Mouse (Mus musculus): ENCODE results near the gene Rims1. TPM values are rescaled to one million over a fixed set of nuclear protein-coding genes. Genes with fewer than 3 reads are reported as not detected.

Gene Rims1
- polyA plus RNA-seq, 1 experiment = not detected

DNA sequence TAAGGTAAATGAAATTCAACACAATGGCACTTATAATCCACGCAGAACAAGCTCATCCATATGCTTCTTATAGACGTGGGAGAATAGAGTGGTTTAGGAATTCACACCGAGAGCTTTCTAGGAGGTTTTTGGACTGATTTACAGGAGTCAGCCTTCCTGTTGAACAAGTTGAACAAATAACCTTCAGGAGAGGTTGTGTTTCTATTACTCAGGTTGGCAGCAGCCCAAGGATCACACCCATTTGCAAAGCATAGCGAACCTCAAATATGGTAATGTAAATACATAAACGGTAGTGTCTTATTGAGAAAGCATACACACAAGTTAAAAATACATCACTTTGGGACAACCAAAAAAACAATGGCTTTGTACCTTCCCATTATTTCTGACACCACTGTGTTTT, 5.5 kb downstream of the Rims1 start:
- H3K79me2 ChIP-seq (ENCODE audit: control insufficient read depth, insufficient read depth) = no peaks in the 10 kb centered on the region

GRCm38 (mm10) chr1:22797091-22797490, 8.7 kb downstream of the Rims1 start:
- no peaks in the 10 kb centered on the region for H3K79me3 ChIP-seq (ENCODE audit: low read depth)
- H3K36me3 ChIP-seq (ENCODE audit: control insufficient read depth, insufficient read depth) = no peaks in the 10 kb centered on the region
- H3K27me3 ChIP-seq (ENCODE audit: control insufficient read depth, insufficient read depth, insufficient read length) = no peaks in the 10 kb centered on the region
- TF ChIP-seq MAX (IDR thresholded peaks at IDR 0.05) (no peak), FOSL1 (IDR thresholded peaks at IDR 0.05; ENCODE audit: insufficient read depth, low read length, poor library complexity, severe bottlenecking) (no peak), CEBPB (IDR thresholded peaks at IDR 0.05; ENCODE audit: low read depth) (no peak), CTCF (IDR thresholded peaks at IDR 0.05; ENCODE audit: control insufficient read depth, insufficient read depth, insufficient read length) (no peak), MYOG (IDR thresholded peaks at IDR 0.05; ENCODE audit: control insufficient read depth, extremely low read depth, insufficient read length) (no peak), MYOD1 (IDR thresholded peaks at IDR 0.05; ENCODE audit: control insufficient read depth, insufficient read length, low read depth) (no peak), USF1 (IDR thresholded peaks at IDR 0.05; ENCODE audit: low read depth) (no peak)
- H3ac ChIP-seq (ENCODE audit: control insufficient read depth, insufficient read length, low read depth) = no peak overlapping the region
- H3K79me2 ChIP-seq (ENCODE audit: control insufficient read depth, insufficient read depth) = no peaks in the 10 kb centered on the region
- no peak overlapping the region for H3K4me3 ChIP-seq (ENCODE audit: insufficient read depth, poor library complexity, severe bottlenecking)

More for the DNA sequence above, 5.5 kb downstream of the Rims1 start:
- Histone ChIP-seq H3K4me3 (ENCODE audit: insufficient read depth, poor library complexity, severe bottlenecking) (no peak overlapping the region), H3K36me3 (ENCODE audit: control insufficient read depth, insufficient read depth) (no peaks in the 10 kb centered on the region), H3ac (ENCODE audit: control insufficient read depth, insufficient read length, low read depth) (no peak overlapping the region), H3K27me3 (ENCODE audit: control insufficient read depth, insufficient read depth, insufficient read length) (no peaks in the 10 kb centered on the region), H3K79me3 (ENCODE audit: low read depth) (no peaks in the 10 kb centered on the region)
- TF ChIP-seq CEBPB (IDR thresholded peaks at IDR 0.05; ENCODE audit: low read depth) (no peak), FOSL1 (IDR thresholded peaks at IDR 0.05; ENCODE audit: insufficient read depth, low read length, poor library complexity, severe bottlenecking) (no peak), MAX (IDR thresholded peaks at IDR 0.05) (no peak), USF1 (IDR thresholded peaks at IDR 0.05; ENCODE audit: low read depth) (no peak), MYOG (IDR thresholded peaks at IDR 0.05; ENCODE audit: control insufficient read depth, extremely low read depth, insufficient read length) (no peak), CTCF (IDR thresholded peaks at IDR 0.05; ENCODE audit: control insufficient read depth, insufficient read depth, insufficient read length) (no peak), MYOD1 (IDR thresholded peaks at IDR 0.05; ENCODE audit: control insufficient read depth, insufficient read length, low read depth) (no peak)

- no peak overlapping the region for H3K4me3 ChIP-seq (ENCODE audit: insufficient read depth, poor library complexity, severe bottlenecking)
- H3K36me3 ChIP-seq (ENCODE audit: control insufficient read depth, insufficient read depth) = no peaks in the 10 kb centered on the region
- H3ac ChIP-seq (ENCODE audit: control insufficient read depth, insufficient read length, low read depth) = no peak overlapping the region
- H3K27me3 ChIP-seq (ENCODE audit: control insufficient read depth, insufficient read depth, insufficient read length) = no peaks in the 10 kb centered on the region
- H3K79me3 ChIP-seq (ENCODE audit: low read depth) = no peaks in the 10 kb centered on the region
- TF ChIP-seq MAX (IDR thresholded peaks at IDR 0.05) (no peak), CEBPB (IDR thresholded peaks at IDR 0.05; ENCODE audit: low read depth) (no peak), MYOG (IDR thresholded peaks at IDR 0.05; ENCODE audit: control insufficient read depth, extremely low read depth, insufficient read length) (no peak), USF1 (IDR thresholded peaks at IDR 0.05; ENCODE audit: low read depth) (no peak), CTCF (IDR thresholded peaks at IDR 0.05; ENCODE audit: control insufficient read depth, insufficient read depth, insufficient read length) (no peak), FOSL1 (IDR thresholded peaks at IDR 0.05; ENCODE audit: insufficient read depth, low read length, poor library complexity, severe bottlenecking) (no peak), MYOD1 (IDR thresholded peaks at IDR 0.05; ENCODE audit: control insufficient read depth, insufficient read length, low read depth) (no peak)
- no peaks in the 10 kb centered on the region for H3K79me2 ChIP-seq (ENCODE audit: control insufficient read depth, insufficient read depth)
These were observed 16.3 kb downstream of the Rims1 start for GRCm38 (mm10) chr1:22789391-22789909.

DNA sequence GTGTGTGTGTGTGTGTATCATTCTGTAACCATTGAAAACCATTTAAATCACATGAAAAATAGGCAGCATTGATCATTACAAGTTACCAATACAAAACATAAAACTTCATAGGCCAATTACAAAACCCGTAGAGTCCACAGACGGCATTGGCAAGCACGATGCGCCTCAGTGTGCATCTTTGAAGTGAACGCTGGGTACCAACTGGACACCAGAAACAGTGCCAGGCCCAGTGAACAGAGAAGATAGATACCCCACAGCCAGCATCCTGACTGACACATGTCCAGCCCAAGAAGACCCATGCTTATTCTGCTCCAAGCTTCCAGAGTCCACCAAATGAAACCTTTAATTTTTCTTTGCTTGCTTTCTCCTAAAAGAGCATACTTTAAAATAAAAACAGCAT, 18.2 kb downstream of the Rims1 start:
- Histone ChIP-seq H3K27me3 (ENCODE audit: control insufficient read depth, insufficient read depth, insufficient read length) (no peaks in the 10 kb centered on the region), H3K36me3 (ENCODE audit: control insufficient read depth, insufficient read depth) (no peaks in the 10 kb centered on the region), H3K79me2 (ENCODE audit: control insufficient read depth, insufficient read depth) (no peaks in the 10 kb centered on the region), H3K79me3 (ENCODE audit: low read depth) (no peaks in the 10 kb centered on the region), H3K4me3 (ENCODE audit: insufficient read depth, poor library complexity, severe bottlenecking) (no peak overlapping the region), H3ac (ENCODE audit: control insufficient read depth, insufficient read length, low read depth) (no peak overlapping the region)
- TF ChIP-seq FOSL1 (IDR thresholded peaks at IDR 0.05; ENCODE audit: insufficient read depth, low read length, poor library complexity, severe bottlenecking) = no peak

GRCm38 (mm10) chr1:22770530-22771254, 35.1 kb downstream of the Rims1 start:
- Histone ChIP-seq H3K79me3 (ENCODE audit: low read depth) (no peaks in the 10 kb centered on the region), H3K4me3 (ENCODE audit: insufficient read depth, poor library complexity, severe bottlenecking) (no peak overlapping the region), H3K36me3 (ENCODE audit: control insufficient read depth, insufficient read depth) (no peaks in the 10 kb centered on the region), H3ac (ENCODE audit: control insufficient read depth, insufficient read length, low read depth) (no peak overlapping the region), H3K27me3 (ENCODE audit: control insufficient read depth, insufficient read depth, insufficient read length) (no peaks in the 10 kb centered on the region), H3K79me2 (ENCODE audit: control insufficient read depth, insufficient read depth) (no peaks in the 10 kb centered on the region)
- TF ChIP-seq MAX (IDR thresholded peaks at IDR 0.05) (no peak), CEBPB (IDR thresholded peaks at IDR 0.05; ENCODE audit: low read depth) (no peak), USF1 (IDR thresholded peaks at IDR 0.05; ENCODE audit: low read depth) (no peak), CTCF (IDR thresholded peaks at IDR 0.05; ENCODE audit: control insufficient read depth, insufficient read depth, insufficient read length) (no peak), MYOD1 (IDR thresholded peaks at IDR 0.05; ENCODE audit: control insufficient read depth, insufficient read length, low read depth) (no peak), MYOG (IDR thresholded peaks at IDR 0.05; ENCODE audit: control insufficient read depth, extremely low read depth, insufficient read length) (no peak), FOSL1 (IDR thresholded peaks at IDR 0.05; ENCODE audit: insufficient read depth, low read length, poor library complexity, severe bottlenecking) (no peak)

GRCm38 (mm10) chr1:22763376-22763775, 42.4 kb downstream of the Rims1 start:
- Histone ChIP-seq H3K27me3 (ENCODE audit: control insufficient read depth, insufficient read depth, insufficient read length) (no peaks in the 10 kb centered on the region), H3K79me3 (ENCODE audit: low read depth) (no peaks in the 10 kb centered on the region), H3K79me2 (ENCODE audit: control insufficient read depth, insufficient read depth) (no peaks in the 10 kb centered on the region), H3K4me3 (ENCODE audit: insufficient read depth, poor library complexity, severe bottlenecking) (no peak overlapping the region), H3ac (ENCODE audit: control insufficient read depth, insufficient read length, low read depth) (no peak overlapping the region), H3K36me3 (ENCODE audit: control insufficient read depth, insufficient read depth) (no peaks in the 10 kb centered on the region)
- no peak for TF ChIP-seq MYOG (IDR thresholded peaks at IDR 0.05; ENCODE audit: control insufficient read depth, extremely low read depth, insufficient read length)
- no peak for TF ChIP-seq CEBPB (IDR thresholded peaks at IDR 0.05; ENCODE audit: low read depth)
- no peak for TF ChIP-seq MYOD1 (IDR thresholded peaks at IDR 0.05; ENCODE audit: control insufficient read depth, insufficient read length, low read depth)
- TF ChIP-seq CTCF (IDR thresholded peaks at IDR 0.05; ENCODE audit: control insufficient read depth, insufficient read depth, insufficient read length) = no peak
- no peak for TF ChIP-seq FOSL1 (IDR thresholded peaks at IDR 0.05; ENCODE audit: insufficient read depth, low read length, poor library complexity, severe bottlenecking)
- TF ChIP-seq USF1 (IDR thresholded peaks at IDR 0.05; ENCODE audit: low read depth) = no peak
- TF ChIP-seq MAX (IDR thresholded peaks at IDR 0.05) = no peak

Data from C2C12 (cell line).